Mouse (Mus musculus) frontal cortex, postnatal 10 days (tissue): ENCODE results near the gene Tldc2.

Source experiments
- DNase-seq, 2 experiments: peaks; one replicate each; pipeline ENCODE4 v3.0.0; 2022; ENCODE audit warnings: low spot score in 2 of 2, mixed read lengths in 1 of 2

Tldc2 gene

GRCm38 (mm10) chr2:157086796-157087195 lies at the start of gene Tldc2:
Tldc2 (plus strand) TSS chr2:157087055.
- DNase-seq = no peak

GRCm38 (mm10) chr2:157037303-157037702 lies 49.6 kb upstream of the Tldc2 start:
- DNase-seq = no peak

- no peak for DNase-seq
These were observed 46.8 kb upstream of the Tldc2 start for GRCm38 (mm10) chr2:157039900-157040648.

GRCm38 (mm10) chr2:157040649-157041046 lies 46.2 kb upstream of the Tldc2 start:
- DNase-seq = no peak

- DNase-seq = no peak
These were observed 45.4 kb upstream of the Tldc2 start for GRCm38 (mm10) chr2:157041421-157041820.

GRCm38 (mm10) chr2:157043556-157043955 lies 43.3 kb upstream of the Tldc2 start:
- DNase-seq = no peak

- DNase-seq = no peak
These were observed 42.9 kb upstream of the Tldc2 start for GRCm38 (mm10) chr2:157043987-157044386.

GRCm38 (mm10) chr2:157045932-157046331 lies 40.9 kb upstream of the Tldc2 start:
- no peak for DNase-seq

- no peak for DNase-seq
These were observed 39.9 kb upstream of the Tldc2 start for GRCm38 (mm10) chr2:157046956-157047355.

GRCm38 (mm10) chr2:157048395-157049181 lies 38.3 kb upstream of the Tldc2 start:
- DNase-seq = peak in 1 of 2 experiments; percentile 71

- peak; percentile 65 to 82 for DNase-seq
These were observed 37.0 kb upstream of the Tldc2 start for GRCm38 (mm10) chr2:157049831-157050243.

GRCm38 (mm10) chr2:157052448-157052847 lies 34.4 kb upstream of the Tldc2 start:
- no peak for DNase-seq

- DNase-seq = no peak
These were observed 33.7 kb upstream of the Tldc2 start for GRCm38 (mm10) chr2:157053124-157053523.

- no peak for DNase-seq
These were observed 33.1 kb upstream of the Tldc2 start for GRCm38 (mm10) chr2:157053787-157054186.

- no peak for DNase-seq
These were observed 32.6 kb upstream of the Tldc2 start for GRCm38 (mm10) chr2:157054297-157054696.

GRCm38 (mm10) chr2:157054816-157055215 lies 32.0 kb upstream of the Tldc2 start:
- DNase-seq = no peak

GRCm38 (mm10) chr2:157055721-157056120 lies 31.1 kb upstream of the Tldc2 start:
- no peak for DNase-seq

GRCm38 (mm10) chr2:157057186-157057585 lies 29.7 kb upstream of the Tldc2 start:
- DNase-seq = no peak

- no peak for DNase-seq
These were observed 29.1 kb upstream of the Tldc2 start for GRCm38 (mm10) chr2:157057758-157058157.

GRCm38 (mm10) chr2:157058342-157058998 lies 28.4 kb upstream of the Tldc2 start:
- DNase-seq = peak; percentile 79 to 80

- no peak for DNase-seq
These were observed 27.7 kb upstream of the Tldc2 start for GRCm38 (mm10) chr2:157059166-157059565.

- no peak for DNase-seq
These were observed 26.8 kb upstream of the Tldc2 start for GRCm38 (mm10) chr2:157060037-157060436.
